Mouse (Mus musculus) thymus, adult 2 months (tissue): ENCODE results near the gene Sept7.

Experiments used
- CTCF ChIP-seq: fragments of 200-500 bp; IDR thresholded peaks from 2 replicates; pipeline ENCODE4 v1.5.1; 2012; ENCODE audit warnings: mild to moderate bottlenecking, control low read depth, low read length, moderate library complexity, borderline replicate concordance; ENCODE audit not compliant: control insufficient read depth, poor library complexity, insufficient read depth; ENCODE audit errors: extremely low read depth
- POLR2A ChIP-seq: fragments of 200-500 bp; IDR thresholded peaks from 2 replicates; pipeline ENCODE4 v1.6.1; 2012; ENCODE audit warnings: mild to moderate bottlenecking, low read length, control low read depth, moderate library complexity; ENCODE audit not compliant: control insufficient read depth, poor library complexity, insufficient read depth; ENCODE audit errors: extremely low read depth

DNA sequence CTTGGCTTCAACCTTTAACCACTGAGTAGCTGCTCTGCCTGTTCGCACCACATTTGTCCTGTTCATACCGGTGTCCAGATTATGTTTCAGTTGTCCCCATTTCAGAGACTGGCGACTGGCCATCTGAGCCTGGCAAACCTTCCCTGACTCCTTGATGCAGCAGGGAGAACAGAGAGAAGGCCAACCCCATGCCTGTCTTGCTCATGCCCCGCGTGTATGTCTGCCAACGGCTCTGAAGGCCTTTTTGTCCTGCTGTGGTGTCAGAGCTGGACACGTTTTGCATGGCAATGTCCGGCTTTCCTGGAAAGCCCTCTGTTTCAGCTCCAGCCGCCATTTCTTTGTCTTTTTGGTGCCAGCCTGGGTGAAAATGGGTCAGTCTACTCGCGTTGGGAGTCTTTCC, 103.6 kb downstream of the Sept7 start:
- TF ChIP-seq CTCF (no peak), POLR2A (no peak)
